Mouse (Mus musculus): Measurements from ENCODE around the gene Hamp. TPM values are rescaled to one million over a fixed set of nuclear protein-coding genes. Genes with fewer than 3 reads are reported as not detected.
"Not testable (repeated sequence)": the region's sequence is repeated elsewhere in the genome, so short reads cannot be mapped to it uniquely, and the experiment has no call there.

The Hamp gene
- total and polyA plus RNA-seq, 2 experiments from 2014 or later, result not detected

GRCm38 (mm10) chr7:30945876-30946275, 2.0 kb upstream of the Hamp start:
- WGBS, result 98% methylated on average over 7 of the region's 7 CpGs
- Histone ChIP-seq H3K4me1 (ENCODE audit: insufficient read depth, low read length) (no peaks in the 10 kb centered on the region), H3K36me3 (ENCODE audit: insufficient read depth, low read length) (no peaks in the 10 kb centered on the region; the same call in none of the 2 replicates), H3K9me3 (ENCODE audit: low read length) (no peaks in the 10 kb centered on the region), H3K9ac (replicated peaks; ENCODE audit: low read length, poor library complexity, severe bottlenecking) (no peak overlapping the region), H3K27ac (ENCODE audit: low read depth, low read length) (no peak overlapping the region), H3K4me2 (ENCODE audit: low read depth, low read length, poor library complexity, severe bottlenecking) (no peak overlapping the region), H3K27me3 (ENCODE audit: insufficient read depth, low read length) (no peaks in the 10 kb centered on the region), H3K4me3 (ENCODE audit: low read depth, low read length) (no peak overlapping the region)
- no peak for TF ChIP-seq CTCF (IDR thresholded peaks at IDR 0.05)
- ATAC-seq (ENCODE audit: low FRiP score), result no peak
- DNase-seq (ENCODE audit: low spot score), result no peak

GRCm38 (mm10) chr7:30945466-30945865, 1.6 kb upstream of the Hamp start:
- 96% methylated on average over 7 of the region's 7 CpGs for WGBS
- not testable (repeated sequence) for ATAC-seq (ENCODE audit: low FRiP score); H3K9me3 ChIP-seq (ENCODE audit: low read length); H3K4me2 ChIP-seq (ENCODE audit: low read depth, low read length, poor library complexity, severe bottlenecking); H3K27me3 ChIP-seq (ENCODE audit: insufficient read depth, low read length); DNase-seq (ENCODE audit: low spot score); H3K4me1 ChIP-seq (ENCODE audit: insufficient read depth, low read length); H3K9ac ChIP-seq (replicated peaks; ENCODE audit: low read length, poor library complexity, severe bottlenecking); H3K36me3 ChIP-seq (ENCODE audit: insufficient read depth, low read length); H3K27ac ChIP-seq (ENCODE audit: low read depth, low read length); H3K4me3 ChIP-seq (ENCODE audit: low read depth, low read length)

- not testable (repeated sequence) for ATAC-seq (ENCODE audit: low FRiP score); H3K4me1 ChIP-seq (ENCODE audit: insufficient read depth, low read length); DNase-seq (ENCODE audit: low spot score)
Measured at GRCm38 (mm10) chr7:30944706-30945105, 874 bp upstream of the Hamp start.

GRCm38 (mm10) chr7:30942365-30942764, 1.5 kb downstream of the Hamp start:
- H3K36me3 ChIP-seq (ENCODE audit: insufficient read depth, low read length); H3K4me2 ChIP-seq (ENCODE audit: low read depth, low read length, poor library complexity, severe bottlenecking); H3K4me3 ChIP-seq (ENCODE audit: low read depth, low read length); DNase-seq (ENCODE audit: low spot score); H3K9me3 ChIP-seq (ENCODE audit: low read length); H3K27me3 ChIP-seq (ENCODE audit: insufficient read depth, low read length); H3K4me1 ChIP-seq (ENCODE audit: insufficient read depth, low read length); H3K9ac ChIP-seq (replicated peaks; ENCODE audit: low read length, poor library complexity, severe bottlenecking); H3K27ac ChIP-seq (ENCODE audit: low read depth, low read length); ATAC-seq (ENCODE audit: low FRiP score): not testable (repeated sequence)
- 55% methylated on average over 3 of the region's 3 CpGs for WGBS

More at GRCm38 (mm10) chr7:30944706-30945105, 874 bp upstream of the Hamp start:
- H3K9ac ChIP-seq (replicated peaks; ENCODE audit: low read length, poor library complexity, severe bottlenecking); H3K27me3 ChIP-seq (ENCODE audit: insufficient read depth, low read length); H3K9me3 ChIP-seq (ENCODE audit: low read length); H3K4me2 ChIP-seq (ENCODE audit: low read depth, low read length, poor library complexity, severe bottlenecking); H3K27ac ChIP-seq (ENCODE audit: low read depth, low read length); H3K36me3 ChIP-seq (ENCODE audit: insufficient read depth, low read length); H3K4me3 ChIP-seq (ENCODE audit: low read depth, low read length): not testable (repeated sequence)
- WGBS, result 72% methylated on average over 2 of the region's 2 CpGs

- not testable (repeated sequence) for DNase-seq (ENCODE audit: low spot score); H3K9me3 ChIP-seq (ENCODE audit: low read length); H3K4me1 ChIP-seq (ENCODE audit: insufficient read depth, low read length); H3K4me3 ChIP-seq (ENCODE audit: low read depth, low read length); H3K27ac ChIP-seq (ENCODE audit: low read depth, low read length); H3K4me2 ChIP-seq (ENCODE audit: low read depth, low read length, poor library complexity, severe bottlenecking); H3K27me3 ChIP-seq (ENCODE audit: insufficient read depth, low read length); H3K9ac ChIP-seq (replicated peaks; ENCODE audit: low read length, poor library complexity, severe bottlenecking); ATAC-seq (ENCODE audit: low FRiP score); H3K36me3 ChIP-seq (ENCODE audit: insufficient read depth, low read length)
- WGBS, result 90% methylated on average over 1 of the region's 1 CpGs
Measured at GRCm38 (mm10) chr7:30940070-30940469, 3.8 kb downstream of the Hamp start.

- not testable (repeated sequence) for H3K4me1 ChIP-seq (ENCODE audit: insufficient read depth, low read length); H3K4me3 ChIP-seq (ENCODE audit: low read depth, low read length); H3K36me3 ChIP-seq (ENCODE audit: insufficient read depth, low read length); H3K4me2 ChIP-seq (ENCODE audit: low read depth, low read length, poor library complexity, severe bottlenecking); ATAC-seq (ENCODE audit: low FRiP score); H3K9ac ChIP-seq (replicated peaks; ENCODE audit: low read length, poor library complexity, severe bottlenecking); H3K9me3 ChIP-seq (ENCODE audit: low read length); H3K27ac ChIP-seq (ENCODE audit: low read depth, low read length); DNase-seq (ENCODE audit: low spot score); H3K27me3 ChIP-seq (ENCODE audit: insufficient read depth, low read length)
- WGBS, result 74% methylated on average over 6 of the region's 6 CpGs
Measured at GRCm38 (mm10) chr7:30935422-30936099, 8.3 kb downstream of the Hamp start.

GRCm38 (mm10) chr7:30924581-30924980, 19.3 kb downstream of the Hamp start, which contains the start of gene Hamp2:
Gene Hamp2, minus strand, starts transcription at chr7:30924681.
- not testable (repeated sequence) for H3K9me3 ChIP-seq (ENCODE audit: low read length); ATAC-seq (ENCODE audit: low FRiP score); H3K9ac ChIP-seq (replicated peaks; ENCODE audit: low read length, poor library complexity, severe bottlenecking); H3K27me3 ChIP-seq (ENCODE audit: insufficient read depth, low read length); H3K4me2 ChIP-seq (ENCODE audit: low read depth, low read length, poor library complexity, severe bottlenecking); H3K27ac ChIP-seq (ENCODE audit: low read depth, low read length); H3K4me1 ChIP-seq (ENCODE audit: insufficient read depth, low read length); H3K36me3 ChIP-seq (ENCODE audit: insufficient read depth, low read length); DNase-seq (ENCODE audit: low spot score); H3K4me3 ChIP-seq (ENCODE audit: low read depth, low read length)
- WGBS, result 77% methylated on average over 2 of the region's 2 CpGs

Data from midbrain, postnatal 0 days (tissue).